Mouse (Mus musculus): ENCODE results near the gene Zfp1.
A peak's percentile ranks its signal among the peaks of the same experiment; 100 is the strongest.
"Not testable (repeated sequence)": the region's sequence is repeated elsewhere in the genome, so short reads cannot be mapped to it uniquely, and the experiment has no call there.

The Zfp1 gene

DNA sequence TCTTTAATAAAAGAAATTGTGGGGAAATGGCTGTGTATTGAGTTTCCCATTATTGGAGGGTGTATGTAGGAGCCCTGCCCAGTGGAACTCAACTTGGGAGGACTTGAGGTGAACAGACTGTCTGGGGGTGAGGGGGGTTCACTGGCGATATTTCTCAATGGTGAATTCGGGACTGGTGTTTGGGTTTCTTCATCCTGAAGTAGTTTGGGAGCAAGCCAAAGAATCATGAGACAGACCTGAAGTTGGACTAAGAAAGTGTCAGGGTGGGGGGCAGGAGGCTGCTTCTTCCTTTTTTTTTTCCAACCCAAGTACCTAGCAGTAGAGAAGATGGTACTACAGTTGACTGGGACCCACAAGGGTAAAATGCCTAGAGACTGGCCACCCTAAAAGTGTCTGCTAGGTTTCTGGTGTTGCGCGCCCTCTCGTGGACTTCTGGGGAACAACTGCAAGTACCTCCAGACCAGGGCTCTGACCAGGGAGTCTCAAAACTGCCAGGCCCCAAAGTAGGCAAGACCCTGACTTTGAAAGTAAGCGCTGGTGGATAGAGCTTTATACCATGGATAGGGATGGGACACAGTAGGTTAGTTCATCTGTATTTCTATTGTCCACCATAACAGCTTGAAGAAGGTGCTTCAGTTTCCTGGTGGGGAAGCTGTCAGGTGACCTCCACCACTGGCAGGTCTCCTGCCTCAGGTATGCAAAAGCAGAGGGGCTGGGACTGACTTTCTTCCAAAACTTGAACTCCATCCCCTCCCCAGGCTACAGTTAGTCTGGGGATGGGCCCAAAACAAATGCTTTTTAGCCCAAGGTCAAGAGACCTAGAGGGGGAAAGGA is 17.3 kb upstream of the Zfp1 start:
- DNase-seq (ENCODE audit: low spot score in 2 of 2), result peak; percentile 66 to 74

DNA sequence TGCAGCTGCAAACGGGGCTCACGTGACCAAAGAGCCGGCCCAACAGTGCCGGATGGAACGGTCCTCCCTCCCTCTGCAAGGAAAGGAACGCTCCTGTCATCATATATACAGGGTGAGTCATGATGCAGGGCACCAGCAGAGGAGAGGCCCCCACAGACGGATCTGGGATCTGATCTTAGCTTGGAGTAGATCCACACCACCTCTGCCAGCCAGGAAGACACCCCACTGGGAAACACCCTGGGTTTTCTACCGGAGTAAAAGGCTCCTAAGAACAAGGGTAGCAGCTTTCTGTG is 16.7 kb upstream of the Zfp1 start:
- DNase-seq (ENCODE audit: low spot score in 2 of 2), result peak; percentile 41 to 42

DNA sequence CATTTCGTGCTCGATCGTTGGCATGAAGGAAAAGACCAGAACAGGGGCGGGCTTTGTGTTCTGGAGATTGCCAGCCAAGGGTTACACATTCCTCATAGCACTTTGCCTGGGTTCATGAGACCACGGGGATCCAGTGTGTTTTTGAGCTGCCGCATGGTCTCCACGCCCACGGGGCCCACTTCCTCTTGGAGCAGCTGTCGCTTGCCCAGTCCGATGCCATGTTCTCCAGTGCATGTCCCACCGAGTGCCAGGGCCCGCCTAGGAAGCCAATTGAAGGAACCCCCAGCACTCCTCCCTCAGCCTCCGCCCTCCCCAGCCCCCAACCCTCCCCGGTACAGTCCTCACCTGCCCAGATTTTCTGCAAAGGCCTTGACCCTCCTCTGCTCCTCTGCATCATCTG is 16.3 kb upstream of the Zfp1 start:
- no peak for DNase-seq (ENCODE audit: low spot score in 2 of 2)

DNA sequence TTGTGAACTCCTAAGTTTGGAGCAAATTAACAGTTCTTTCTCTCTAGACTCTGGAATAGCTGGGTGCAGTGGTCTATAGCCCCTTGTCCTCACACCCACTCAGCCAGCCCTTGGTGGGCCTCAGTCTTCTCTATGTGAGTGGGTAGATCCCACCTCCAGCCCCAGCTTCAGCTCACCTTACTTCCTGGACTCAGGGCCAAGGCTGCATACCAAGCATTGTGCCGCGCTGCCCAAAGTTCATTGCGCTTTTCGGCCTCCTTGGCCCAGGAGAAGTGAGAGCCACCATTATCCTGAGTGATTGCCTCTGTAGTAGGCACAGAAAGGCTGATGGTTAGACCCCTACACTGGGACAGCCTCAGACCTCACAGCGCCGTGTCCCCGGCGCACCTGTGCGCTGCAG is 15.3 kb upstream of the Zfp1 start:
- no peak for DNase-seq (ENCODE audit: low spot score in 2 of 2)

DNA sequence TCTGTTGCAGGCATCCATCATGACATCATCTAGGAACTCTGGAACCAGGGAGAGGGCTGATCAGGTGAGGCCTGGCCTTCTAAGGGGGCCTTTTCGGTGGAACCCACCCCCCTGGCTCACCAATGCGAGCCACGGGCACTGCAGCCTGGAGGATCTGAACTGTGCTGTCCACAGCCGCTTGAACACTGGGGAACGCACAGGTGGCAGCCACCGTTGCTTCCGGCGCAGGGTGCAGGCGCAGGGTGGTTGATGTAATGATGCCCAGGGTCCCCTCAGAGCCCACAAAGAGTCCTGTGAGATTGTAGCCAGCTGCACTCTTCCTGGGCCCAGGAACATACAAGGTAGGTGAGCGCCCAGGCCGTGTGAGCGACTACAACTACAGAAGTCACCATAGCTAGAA is 14.8 kb upstream of the Zfp1 start:
- DNase-seq (ENCODE audit: low spot score in 2 of 2), result no peak

DNA sequence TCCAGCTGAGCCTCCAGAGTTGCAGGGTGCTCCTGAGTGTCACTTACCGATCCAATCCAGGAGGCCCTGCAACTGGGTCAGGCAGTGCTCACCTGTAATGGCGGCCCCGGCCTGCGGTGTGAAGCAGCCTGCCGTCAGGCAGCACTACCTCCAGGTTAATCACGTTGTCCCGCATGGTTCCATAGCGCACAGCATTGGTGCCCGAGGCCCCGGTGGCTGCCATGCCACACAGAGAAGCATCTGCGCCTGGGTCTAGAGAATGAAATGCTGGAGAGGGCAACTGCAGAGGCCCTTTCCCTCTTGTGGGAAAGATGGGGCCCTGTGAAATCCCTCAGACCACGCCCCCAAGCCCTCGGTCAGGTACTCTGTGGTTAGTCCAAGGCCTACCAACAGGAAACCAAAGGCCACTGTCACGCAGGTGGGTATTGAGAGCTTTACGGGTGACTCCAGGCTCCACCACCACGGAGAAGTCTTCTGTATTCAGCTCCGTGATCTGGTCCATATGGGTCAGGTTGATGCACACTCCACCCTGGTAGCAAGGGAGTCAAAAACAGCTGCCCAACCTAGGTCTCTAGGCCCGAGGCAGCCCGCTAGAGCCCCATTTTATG is 14.2 kb upstream of the Zfp1 start:
- no peak for DNase-seq (ENCODE audit: low spot score in 2 of 2)

DNA sequence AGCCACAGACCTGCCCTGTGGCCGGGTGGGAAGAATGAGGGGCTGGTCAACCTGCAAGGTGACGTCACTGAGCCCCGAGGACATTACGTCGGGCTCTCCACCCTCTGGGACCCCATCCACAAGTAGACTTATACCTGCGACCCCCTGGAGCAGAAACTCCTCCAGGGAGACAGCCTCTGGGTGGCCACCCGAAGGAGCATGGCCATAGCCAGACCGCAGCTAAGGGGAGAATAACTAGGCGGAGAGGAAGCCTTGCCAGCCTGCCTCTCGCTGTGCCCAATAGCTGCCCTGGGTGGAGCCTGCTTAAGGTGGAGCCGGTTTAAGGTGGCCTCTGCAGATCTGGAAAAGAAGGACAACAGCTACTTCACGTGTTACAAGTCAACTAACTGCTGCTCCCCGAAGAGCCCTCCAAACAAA is 13.1 kb upstream of the Zfp1 start, which contains the start of gene Ldhd:
Ldhd (minus strand) TSS at position 270 of the 417 bp plus-strand sequence.
- DNase-seq (ENCODE audit: low spot score in 2 of 2), result peak; percentile 49 to 65

DNA sequence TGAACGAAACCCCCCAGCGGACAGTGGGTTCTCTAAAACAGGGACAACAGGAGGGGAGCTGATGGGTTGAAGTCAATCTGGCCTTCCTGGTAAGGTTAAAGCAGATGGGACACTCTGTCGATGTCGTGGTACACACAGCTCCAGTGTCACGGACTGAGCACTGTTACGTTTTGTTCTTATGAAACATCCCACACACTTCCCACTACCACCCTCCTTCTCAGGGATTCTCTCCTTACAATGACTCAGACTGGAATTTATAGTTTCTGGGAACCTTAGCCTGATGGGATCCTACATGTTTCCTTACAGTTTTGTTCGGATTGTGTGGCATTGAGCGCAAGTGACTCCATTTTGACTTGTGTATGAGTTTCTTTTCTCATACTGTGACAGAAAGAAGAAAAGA is 11.6 kb upstream of the Zfp1 start:
- no peak for DNase-seq (ENCODE audit: low spot score in 2 of 2)

DNA sequence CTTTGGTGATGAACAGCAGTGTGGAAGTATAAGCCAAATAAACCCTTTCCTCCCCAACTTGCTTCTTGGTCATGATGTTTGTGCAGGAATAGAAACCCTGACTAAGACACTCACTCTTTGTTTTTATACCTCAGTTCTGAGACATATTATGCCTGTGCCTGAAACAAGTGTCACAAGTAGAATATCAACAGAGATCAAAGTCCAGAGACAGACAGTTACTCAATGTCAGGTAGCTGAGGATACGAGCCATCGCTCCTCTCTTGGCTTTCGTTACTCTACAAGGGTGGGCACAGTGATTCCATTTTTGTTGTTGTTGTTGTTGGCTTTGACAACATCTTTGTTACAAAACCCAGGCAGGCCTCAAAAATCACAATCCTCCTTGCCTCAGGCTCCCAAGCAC is 10.2 kb upstream of the Zfp1 start:
- no peak for DNase-seq (ENCODE audit: low spot score in 2 of 2)

DNA sequence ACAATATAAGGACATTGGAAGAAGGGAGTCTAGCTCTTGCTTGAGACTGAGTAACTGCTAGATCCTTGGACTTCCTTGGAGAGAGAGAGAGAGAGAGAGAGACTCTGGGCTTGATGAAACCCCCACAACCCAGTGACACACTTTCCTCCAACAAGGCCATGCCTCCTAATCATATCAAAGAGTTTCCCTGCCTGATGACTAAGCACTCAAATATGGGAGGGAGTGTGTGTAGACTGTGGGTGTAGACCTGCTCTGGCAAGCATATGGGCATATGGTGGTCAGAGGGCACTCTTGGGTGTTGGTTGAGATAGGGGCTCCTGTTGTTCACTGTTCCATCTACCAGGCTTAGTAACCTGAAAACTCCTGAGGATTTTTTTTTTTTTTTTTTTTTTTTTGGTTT is 5.1 kb upstream of the Zfp1 start:
- DNase-seq (ENCODE audit: low spot score in 2 of 2), result no peak

DNA sequence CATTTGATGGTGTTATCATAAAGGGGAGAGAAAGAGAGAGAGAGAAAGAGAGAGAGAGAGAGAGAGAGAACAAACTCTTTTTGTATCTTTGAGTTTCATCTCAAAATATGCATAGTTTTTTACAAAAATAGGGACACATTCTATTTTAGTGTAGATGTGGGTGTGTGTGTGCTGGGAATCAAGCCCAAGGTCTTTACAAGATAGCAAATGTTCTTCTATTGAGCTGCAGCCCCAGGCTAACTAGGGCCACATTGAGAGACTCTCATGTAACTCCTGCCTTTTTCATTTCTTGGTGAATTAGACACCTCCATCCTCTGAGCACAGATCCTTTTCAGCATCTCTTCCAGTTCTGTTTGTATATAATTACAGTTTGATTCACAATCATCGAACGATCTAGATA is 2.1 kb upstream of the Zfp1 start:
- peak in 1 of 2 experiments; percentile 49 for DNase-seq (ENCODE audit: low spot score in 2 of 2)

DNA sequence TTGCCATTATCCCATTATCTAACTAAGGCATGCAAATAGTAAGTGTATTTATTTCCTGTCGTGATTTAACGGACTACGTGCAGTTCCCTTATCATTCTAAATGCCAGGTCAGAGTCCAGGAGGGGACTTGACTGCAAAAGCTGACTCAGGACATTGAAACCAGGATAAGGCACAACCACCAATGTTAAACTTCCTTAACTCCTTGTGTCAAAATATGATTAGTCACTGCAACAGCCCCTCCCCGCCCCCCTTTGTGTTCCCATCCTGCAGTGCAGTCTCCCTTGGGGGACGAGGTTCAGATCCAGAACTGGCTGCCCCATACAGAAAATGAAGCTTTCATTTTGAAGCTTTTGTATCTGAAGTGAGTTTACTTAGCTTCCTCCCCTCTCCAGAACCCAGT is 705 bp upstream of the Zfp1 start:
- DNase-seq (ENCODE audit: low spot score in 2 of 2), result no peak

DNA sequence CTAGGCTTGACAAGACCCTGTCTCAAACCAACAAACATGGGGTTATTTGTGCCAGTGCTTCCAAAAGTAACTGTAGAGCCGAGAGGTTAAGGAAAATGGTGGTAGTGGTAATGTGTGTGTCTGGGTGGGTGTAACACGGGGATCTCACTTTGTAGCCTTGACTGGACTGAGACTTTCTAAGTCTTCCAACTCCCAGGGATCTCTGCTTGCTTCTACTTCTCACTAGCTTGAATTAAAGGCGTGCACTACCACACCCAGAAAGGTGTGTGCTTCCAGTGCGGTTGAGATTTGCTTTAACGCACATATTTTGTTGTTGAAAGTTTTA is 300 bp upstream of the Zfp1 start:
- no peak for DNase-seq (ENCODE audit: low spot score in 2 of 2)

DNA sequence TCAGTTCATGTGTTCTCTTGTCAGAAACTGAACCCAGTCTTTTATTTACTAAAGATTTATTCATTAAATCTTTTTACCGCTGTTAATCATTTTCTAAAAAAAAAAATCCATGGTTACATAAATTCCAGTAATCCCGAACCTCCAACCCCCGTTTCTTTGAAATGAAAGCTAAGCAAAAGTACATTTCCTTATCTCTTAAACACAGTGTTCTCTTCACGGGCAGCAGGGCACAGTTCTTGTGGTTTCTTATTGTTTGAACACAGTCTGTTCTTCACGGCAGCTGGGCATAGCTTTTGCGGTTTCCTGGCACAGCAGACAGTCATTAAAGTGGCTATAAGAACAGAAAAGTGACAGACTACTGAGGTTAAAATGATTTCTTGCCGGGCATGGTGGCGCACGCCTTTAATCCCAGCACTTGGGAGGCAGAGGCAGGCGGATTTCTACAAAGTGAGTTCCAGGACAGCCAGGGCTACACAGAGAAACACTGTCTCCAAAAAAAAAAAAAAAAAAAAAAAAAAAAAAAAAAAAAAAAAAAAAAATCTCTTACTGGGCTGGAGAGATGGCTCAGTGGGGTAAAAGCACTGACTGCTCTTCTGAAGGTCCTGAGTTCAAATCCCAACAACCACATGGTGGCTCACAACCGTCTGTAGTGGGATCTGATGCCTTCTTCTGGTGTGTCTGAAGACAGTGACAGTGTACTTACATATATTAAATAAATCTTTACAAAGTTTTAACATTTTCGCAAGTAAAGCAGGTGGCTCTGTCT is 1.3 kb downstream of the Zfp1 start:
- DNase-seq (ENCODE audit: low spot score in 2 of 2), result not testable (repeated sequence)

DNA sequence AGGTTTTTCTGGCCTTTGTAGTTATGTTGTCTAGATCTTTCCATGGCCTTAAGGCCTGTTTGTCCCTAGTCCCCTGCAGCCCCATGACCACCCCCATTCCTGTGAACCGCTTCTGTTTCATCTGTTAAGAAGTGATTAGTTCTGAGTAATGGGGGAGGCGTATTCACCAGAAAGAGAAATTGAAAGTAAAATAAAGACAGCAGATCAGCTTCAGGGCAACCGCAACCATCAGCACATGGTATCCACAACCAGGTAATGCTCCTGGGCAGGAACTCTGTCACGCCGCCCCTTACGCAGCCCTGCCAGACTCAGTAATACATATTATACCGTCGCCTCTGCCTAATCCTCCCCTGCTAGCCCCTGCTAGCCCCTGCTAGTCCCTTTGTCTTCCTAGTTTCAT is 2.5 kb downstream of the Zfp1 start:
- no peak for DNase-seq (ENCODE audit: low spot score in 2 of 2)

DNA sequence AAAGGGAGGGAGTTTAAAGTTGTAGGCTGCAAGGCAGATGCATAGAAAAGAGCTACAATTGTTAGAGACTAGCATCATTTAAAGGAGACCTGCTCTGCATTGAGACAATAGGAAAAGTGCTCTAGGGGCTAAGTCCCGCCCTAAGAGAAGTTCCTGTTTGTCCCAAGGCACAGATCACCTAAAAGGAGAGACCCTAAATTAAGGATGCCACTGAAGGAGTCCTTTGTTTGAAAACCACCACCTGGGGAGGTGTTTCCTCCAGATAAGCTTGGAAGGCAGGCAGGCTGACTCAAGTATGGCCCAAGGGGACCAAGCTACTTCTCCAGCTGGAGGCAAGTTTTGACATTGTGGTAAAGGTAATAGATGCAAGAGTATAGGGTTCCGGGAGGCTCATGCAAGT is 5.6 kb downstream of the Zfp1 start:
- DNase-seq (ENCODE audit: low spot score in 2 of 2), result no peak

DNA sequence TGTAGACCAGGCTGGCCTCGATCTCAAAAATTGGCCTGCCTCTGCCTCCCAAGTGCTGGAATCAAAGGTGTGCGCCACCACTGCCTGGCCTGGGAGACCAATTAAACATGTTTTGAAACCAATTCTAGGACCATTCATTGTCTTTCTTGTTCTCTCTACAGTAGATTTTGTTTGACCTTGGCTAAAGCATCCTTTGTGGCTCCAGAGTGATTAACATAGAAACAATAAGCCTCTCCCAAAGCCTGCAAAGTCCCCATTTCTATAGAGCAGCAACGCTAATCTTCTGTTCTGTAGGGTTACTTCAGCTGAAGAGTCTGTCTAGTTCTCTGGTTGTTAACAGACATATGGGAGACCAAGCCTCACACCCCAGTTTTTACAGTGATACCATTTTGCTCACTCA is 7.5 kb downstream of the Zfp1 start:
- DNase-seq (ENCODE audit: low spot score in 2 of 2), result no peak

DNA sequence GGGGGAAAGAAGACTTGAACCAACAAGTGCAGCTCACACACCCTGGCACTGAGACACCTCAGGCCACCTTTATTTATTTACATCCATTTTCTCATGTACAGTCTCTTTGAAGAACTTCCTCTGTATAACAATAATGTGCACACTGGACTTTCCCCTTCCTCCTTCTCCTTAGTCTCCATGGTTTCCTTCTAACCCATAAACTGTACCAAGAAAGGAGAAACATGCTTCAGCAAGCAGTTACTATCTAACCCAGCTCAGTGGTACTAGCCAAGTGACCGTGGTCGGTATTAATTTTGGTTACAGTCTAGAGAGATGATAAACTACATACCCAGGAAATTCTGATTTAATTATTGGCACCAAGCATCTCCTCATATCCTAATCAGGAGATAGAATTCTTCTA is 10.3 kb downstream of the Zfp1 start:
- DNase-seq (ENCODE audit: low spot score in 2 of 2), result no peak

DNA sequence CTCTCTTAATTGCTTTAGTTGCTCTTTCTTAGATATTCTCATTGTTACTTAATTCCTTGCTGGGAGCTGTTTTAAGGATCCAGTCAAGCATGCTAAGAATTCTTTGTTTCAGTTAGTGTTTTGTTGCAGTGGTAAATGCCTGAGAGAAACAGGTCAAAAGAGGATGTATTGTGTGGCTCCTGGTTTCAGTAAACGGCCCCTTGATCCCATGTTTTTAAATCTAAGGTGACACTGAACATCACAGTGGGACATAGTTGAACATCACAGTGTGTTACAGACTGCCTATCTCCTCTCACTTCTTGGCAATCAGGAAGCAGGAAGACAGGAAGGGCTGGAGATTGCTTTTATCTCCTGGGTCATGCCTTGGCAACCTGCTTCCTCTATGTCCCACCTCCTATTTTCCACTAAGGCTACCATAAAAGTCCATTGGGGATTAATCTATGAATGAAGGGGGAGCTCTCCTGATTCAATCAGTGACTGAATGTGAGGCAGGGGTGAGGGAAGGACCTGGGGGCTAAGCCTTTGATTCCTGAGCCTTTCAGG is 14.2 kb downstream of the Zfp1 start:
- DNase-seq (ENCODE audit: low spot score in 2 of 2), result no peak

DNA sequence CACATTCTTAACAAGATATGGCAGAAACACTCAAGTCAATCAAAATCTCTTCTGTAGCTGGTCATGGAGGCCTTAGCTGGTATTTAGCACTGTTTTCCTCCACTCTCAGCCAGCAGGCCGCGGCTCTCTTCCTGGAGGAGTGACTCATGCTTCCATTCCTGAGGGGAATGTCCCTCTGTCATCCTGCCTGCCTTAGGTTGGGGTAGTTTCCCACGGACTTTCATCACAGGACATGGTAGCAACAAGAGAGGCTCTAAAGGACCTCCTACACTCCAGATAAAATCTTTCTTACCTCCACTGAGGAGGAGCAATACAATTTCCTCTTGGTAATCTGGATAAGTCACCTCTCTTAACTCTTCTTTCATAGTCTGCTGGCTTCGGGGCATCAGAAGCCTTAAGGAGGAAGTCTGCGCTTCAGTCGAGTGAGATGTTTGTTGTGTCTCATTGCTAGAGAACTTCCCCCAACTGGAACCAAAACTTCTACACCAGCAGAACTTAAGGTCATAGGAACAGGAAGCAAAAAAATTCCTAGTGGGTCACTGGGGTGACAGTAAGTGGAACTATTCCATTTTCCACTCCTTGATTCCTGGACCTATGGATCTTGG is 15.7 kb downstream of the Zfp1 start:
- DNase-seq (ENCODE audit: low spot score in 2 of 2), result no peak

DNA sequence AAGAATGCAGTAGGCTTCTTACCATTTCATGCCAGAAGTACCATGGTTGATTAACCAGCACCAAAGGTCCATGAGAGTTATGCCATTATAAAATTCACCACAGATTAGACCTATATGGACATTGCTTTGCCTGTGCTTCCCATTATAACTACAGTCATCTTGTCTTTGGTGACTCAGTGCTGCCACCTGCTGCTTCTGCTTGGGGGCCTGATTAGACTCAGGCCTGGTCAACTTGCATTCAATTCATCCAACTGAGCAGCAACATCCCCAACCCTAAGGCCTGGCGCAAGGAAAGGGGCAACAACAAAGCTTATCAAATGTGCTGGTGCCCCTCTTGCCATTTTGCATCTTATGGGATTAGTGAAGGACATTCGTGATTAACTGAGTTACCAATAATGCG is 19.3 kb downstream of the Zfp1 start:
- DNase-seq (ENCODE audit: low spot score in 2 of 2), result peak; percentile 67 to 85

DNA sequence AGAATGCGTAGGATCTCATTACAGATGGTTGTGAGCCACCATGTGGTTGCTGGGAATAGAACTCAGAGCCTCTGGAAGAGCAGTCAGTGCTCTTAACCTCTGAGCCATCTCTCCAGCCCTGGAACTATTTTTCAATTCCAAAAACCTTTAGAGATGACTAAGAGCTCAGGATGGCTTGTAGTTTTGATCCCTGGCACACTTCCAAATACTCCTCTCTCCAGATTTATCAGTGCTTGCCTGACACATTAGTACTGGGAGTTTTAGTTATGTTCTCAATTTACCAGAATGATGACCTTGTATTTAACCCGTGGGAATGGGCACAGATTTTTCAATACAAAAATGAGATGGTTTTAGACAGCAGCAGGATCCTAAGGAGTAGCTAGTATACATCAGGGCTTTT is 23.6 kb downstream of the Zfp1 start:
- DNase-seq (ENCODE audit: low spot score in 2 of 2), result no peak

Measured in frontal cortex, postnatal 36 days (tissue).